Mouse (Mus musculus): ENCODE data around the gene Dmrt1. TPM values are rescaled to one million over a fixed set of nuclear protein-coding genes. Genes with fewer than 3 reads are reported as not detected.

Dmrt1 gene
- not detected in 2 replicates for polyA plus RNA-seq (2012; rRNA removed)

DNA sequence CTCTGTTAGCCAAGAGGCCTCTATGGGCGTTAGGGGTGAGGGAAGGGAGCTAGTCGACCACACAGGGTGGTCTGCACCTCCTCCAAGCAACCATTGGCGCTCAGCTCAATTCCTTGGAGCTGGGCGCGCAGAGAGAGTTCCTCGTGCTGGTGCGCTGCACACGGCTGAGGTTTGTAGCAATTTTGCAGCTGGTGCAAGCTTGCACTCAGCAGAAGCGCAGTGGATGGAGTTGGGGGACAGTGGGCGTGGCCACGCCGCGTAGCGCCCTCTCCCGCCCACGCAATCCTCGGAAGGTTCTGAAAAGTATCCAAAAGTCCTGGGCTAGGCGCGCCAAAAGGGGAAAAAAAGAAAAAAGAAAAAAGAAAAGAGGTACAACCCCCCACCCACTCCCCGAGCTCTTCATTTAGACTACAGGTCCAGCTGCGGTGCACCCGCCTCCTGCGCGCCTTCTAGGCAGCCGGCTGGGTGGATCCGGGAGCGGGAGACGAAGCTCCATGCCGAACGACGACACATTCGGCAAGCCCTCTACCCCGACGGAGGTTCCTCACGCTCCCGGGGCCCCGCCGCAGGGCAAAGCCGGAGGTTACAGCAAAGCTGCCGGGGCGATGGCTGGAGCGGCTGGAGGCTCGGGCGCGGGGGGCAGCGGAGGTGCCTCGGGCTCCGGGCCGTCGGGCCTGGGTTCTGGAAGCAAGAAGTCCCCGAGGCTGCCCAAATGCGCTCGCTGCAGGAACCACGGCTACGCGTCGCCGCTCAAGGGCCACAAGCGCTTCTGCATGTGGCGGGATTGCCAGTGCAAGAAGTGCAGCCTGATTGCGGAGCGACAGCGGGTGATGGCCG, at the start of gene Dmrt1:
Gene Dmrt1, plus strand, starts transcription at position 259 of the 837 bp plus-strand sequence.

DNA sequence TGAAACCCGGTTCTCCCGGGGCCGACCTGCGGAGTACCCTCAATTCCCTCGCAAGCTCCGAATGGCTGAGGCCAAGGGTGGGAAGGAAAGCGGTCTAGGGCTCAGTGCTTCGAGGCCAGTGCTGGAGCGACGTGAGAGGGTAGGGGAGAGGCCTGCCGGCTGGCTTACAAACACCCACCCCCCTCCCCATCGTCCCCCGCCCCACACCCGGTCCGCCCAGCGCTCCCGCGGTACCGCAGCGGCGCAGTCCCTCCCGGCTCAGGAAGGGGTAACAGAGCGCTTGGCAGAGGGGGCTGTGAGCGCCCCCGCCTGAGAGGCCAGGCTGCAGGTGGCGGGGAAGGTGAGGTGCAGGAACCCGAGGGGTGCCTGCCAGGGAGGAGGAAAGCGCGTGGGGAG, 104.6 kb downstream of the Dmrt1 start, which contains the start of gene Dmrt3:
Gene Dmrt3, plus strand, starts transcription at position 287 of the 396 bp plus-strand sequence.

Other genes starting within 250 kb of the Dmrt1 start
- 0.03 and 0.06 TPM in 2 replicates for gene Dmrt3, start 104.7 kb downstream of the Dmrt1 start, polyA plus RNA-seq (2012; rRNA removed)
- 0.88 and 0.95 TPM in 2 replicates for gene Dmrt2, start 166.8 kb downstream of the Dmrt1 start, polyA plus RNA-seq (2012; rRNA removed)